Mouse (Mus musculus) heart, postnatal 0 days (tissue): ENCODE results near the gene Fcgr3.

Source experiments
- CTCF ChIP-seq: IDR thresholded peaks from 2 replicates; pipeline ENCODE4 v1.5.1; 2016; ENCODE audit warnings: antibody characterized with exemption, control low read depth, low read depth
- EP300 ChIP-seq: IDR thresholded peaks from 2 replicates; pipeline ENCODE4 v1.6.1; 2016; ENCODE audit warnings: antibody characterized with exemption, low read depth

DNA sequence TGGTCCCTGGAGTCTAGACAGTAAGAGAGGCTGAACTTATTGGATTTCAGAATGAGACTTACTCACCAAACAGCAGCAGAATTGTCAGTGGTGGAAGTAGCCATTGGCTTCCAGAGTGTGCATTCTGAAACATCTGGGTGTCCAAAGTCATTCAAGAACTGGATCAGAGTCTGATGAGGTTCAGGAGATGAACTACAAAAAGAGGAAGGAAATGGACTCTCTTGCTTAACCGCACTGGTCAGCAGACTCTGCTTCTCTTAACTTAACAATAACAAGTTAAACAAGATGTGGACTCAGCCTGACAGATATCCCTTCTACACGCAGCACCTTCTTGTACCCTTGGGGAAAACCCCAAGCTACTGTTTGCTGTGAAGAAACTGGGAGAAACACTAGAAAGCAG lies 5.5 kb downstream of the Fcgr3 start:
- TF ChIP-seq CTCF (no peak), EP300 (no peak)
